Mouse (Mus musculus) C2C12 (cell line): ENCODE results near the gene Cfap300.

ENCODE experiments used
- CTCF ChIP-seq: IDR thresholded peaks from one replicate; pipeline ENCODE4 v1.5.1; 2011; ENCODE audit not compliant: control insufficient read depth, insufficient read depth, insufficient read length
- MAX ChIP-seq: IDR thresholded peaks from one replicate; pipeline ENCODE4 v1.6.1; 2011; ENCODE audit warnings: mild to moderate bottlenecking, control low read depth

DNA sequence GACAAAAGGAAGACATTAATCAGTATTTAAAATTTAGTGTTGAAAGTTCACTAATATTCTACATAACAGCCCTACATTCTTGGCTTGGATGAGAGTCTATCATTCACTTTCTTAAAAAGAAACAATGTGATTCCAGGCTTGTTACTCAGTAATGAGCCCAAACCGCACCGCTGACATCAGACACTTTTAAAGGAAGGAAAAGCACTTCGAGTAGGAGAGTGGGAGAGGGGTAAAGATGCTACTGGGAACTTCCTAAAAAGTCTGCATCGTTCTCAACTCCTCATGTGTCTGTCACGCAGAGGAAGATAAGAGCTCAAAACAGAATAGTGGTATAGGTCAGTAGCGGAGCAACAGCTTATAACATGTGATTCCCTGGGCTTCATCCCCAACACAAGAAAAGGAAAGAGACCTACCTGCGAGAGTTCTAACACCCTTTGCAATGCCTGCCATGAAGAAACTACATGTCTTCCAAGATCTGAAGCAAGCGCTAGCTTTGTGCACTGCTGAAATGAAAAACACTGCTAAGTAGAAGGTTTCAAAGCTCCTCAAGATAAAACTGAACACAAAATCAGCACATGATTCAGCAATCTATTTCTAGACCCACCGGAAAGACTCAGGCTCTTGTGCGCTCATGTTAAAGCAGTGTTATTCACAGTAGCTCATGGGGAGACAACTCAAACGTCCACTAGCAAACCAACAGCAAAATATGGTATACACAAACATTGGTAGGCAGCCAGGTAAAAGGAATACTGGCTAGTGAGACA is 63.3 kb downstream of the Cfap300 start:
- TF ChIP-seq CTCF (no peak), MAX (no peak)
